Mouse (Mus musculus) gastrocnemius, adult 2 months (tissue): ENCODE measurements at regions not wholly inside any gene's neighbourhood (a gene's known extent, or its start where the extent isn't known, plus 50 kb on each side); places are given as distances from the start of the nearest gene placed in this dataset.

ENCODE experiments used
- DNase-seq: peaks from one replicate; pipeline ENCODE4 v3.0.0; 2022
- H3K27ac ChIP-seq: fragments of 200-600 bp; 2 replicates; pipeline ENCODE4 v1.8.1; 2022; ENCODE audit warnings: mild to moderate bottlenecking
- H3K4me3 ChIP-seq: fragments of 200-600 bp; 2 replicates; pipeline ENCODE4 v1.8.1; 2022; ENCODE audit warnings: mild to moderate bottlenecking, moderate library complexity
- CTCF ChIP-seq: fragments of 200-600 bp; IDR thresholded peaks from 2 replicates; pipeline ENCODE4 v1.8.1; 2022; ENCODE audit warnings: antibody characterized with exemption, mild to moderate bottlenecking, moderate library complexity
- intact Hi-C: fragments of 180-260 bp; cut with DNase I; formaldehyde crosslinking; loops from one replicate; pipeline ENCODE4 v1.15.1; 2025

DNA sequence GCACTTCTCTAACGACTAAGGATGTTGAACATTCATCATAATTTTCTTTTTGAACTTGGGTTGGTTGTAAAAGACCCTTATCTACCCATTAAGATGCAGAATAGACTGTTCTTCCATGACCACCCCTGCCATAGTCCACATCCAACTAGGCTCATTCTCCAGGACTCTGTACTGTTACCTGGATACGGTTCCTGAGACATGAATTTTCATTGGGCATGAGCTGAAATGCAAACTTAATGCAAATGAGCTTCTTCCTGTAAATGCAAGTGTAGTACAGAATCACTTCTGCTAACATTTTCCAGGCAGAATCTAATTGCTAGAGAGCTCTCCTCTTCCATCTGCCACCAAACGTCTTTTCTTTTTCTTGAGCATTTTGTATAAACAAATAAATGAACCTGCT is 87.7 kb upstream of the Gm11114 start:
- no peak for DNase-seq
- no peak overlapping the region for H3K4me3 ChIP-seq
- no peak for TF ChIP-seq CTCF
- intact Hi-C loops = no loop called here
- no peak overlapping the region for H3K27ac ChIP-seq
